Mouse (Mus musculus): ENCODE results near the gene St5.

DNA sequence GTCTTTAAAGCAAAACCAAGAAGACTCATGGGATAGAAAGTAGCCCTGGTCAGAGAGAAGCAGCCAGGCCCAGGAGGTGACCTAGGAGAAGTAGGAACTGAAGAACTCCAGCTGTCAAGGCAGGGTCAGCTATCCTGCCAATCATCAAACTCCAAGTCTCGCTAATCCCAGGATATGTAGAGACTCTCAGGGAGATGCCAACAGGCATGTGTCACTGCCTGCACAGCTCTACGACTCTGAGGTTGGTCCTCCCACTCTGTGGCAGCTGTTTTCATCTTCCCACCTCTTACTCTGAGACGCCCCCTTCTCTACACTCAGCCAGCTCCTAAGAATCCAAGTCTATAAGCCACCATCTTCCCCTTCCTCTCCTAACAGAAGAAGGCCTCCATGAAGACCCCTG lies 170.7 kb downstream of the St5 start:
- TF ChIP-seq ZNF384 (IDR thresholded peaks at IDR 0.05; ENCODE audit: low read depth, low read length) (no peak), MAFK (IDR thresholded peaks at IDR 0.05; ENCODE audit: insufficient read depth, low read depth, low read length) (no peak), CHD2 (IDR thresholded peaks at IDR 0.05; ENCODE audit: low read depth, low read length) (no peak), HCFC1 (IDR thresholded peaks at IDR 0.05; ENCODE audit: borderline replicate concordance, insufficient read depth, low read length) (no peak)
